Mouse (Mus musculus) MEL (cell line): ENCODE measurements around the gene Ube2q2. TPM values are rescaled to one million over a fixed set of nuclear protein-coding genes. Genes with fewer than 3 reads are reported as not detected.

Source experiments
- DNase-seq: peaks from one replicate; pipeline ENCODE4 v3.0.0; 2011; ENCODE audit warnings: low read depth, low spot score
- H3K27ac ChIP-seq: 2 replicates; pipeline ENCODE4 v1.5.1; 2012; ENCODE audit warnings: low read depth, mild to moderate bottlenecking, control low read depth, low read length, moderate library complexity; ENCODE audit not compliant: control insufficient read depth
- H3K27me3 ChIP-seq, 2 experiments: fragments of 150-350 bp in 1 of 2; sonication (generic) in 1 of 2; 2 replicates each; pipeline ENCODE4 v1.6.1; 2012; ENCODE audit warnings: low read length in 2 of 2, mild to moderate bottlenecking in 2 of 2, improper control_type of control experiment in 1 of 2, moderate library complexity in 1 of 2; ENCODE audit not compliant: insufficient read depth in 2 of 2, control insufficient read depth in 1 of 2
- H3K36me3 ChIP-seq, 2 experiments: 2 replicates each; pipeline ENCODE4 v1.6.1; 2012 to 2014; ENCODE audit warnings: low read length in 2 of 2, improper control_type of control experiment in 1 of 2, inconsistent platforms in 1 of 2, mild to moderate bottlenecking in 1 of 2; ENCODE audit not compliant: insufficient read depth in 2 of 2, control insufficient read depth in 1 of 2
- H3K4me1 ChIP-seq, 2 experiments: fragments of 150-350 bp in 1 of 2; sonication (generic) in 1 of 2; 2 replicates each; pipeline ENCODE4 v1.6.1; 2012; ENCODE audit warnings: low read length in 2 of 2, improper control_type of control experiment in 1 of 2, mild to moderate bottlenecking in 1 of 2; ENCODE audit not compliant: insufficient read depth in 2 of 2, control insufficient read depth in 1 of 2
- H3K4me3 ChIP-seq, 2 experiments: fragments of 150-350 bp in 1 of 2; sonication (generic) in 1 of 2; 2 replicates each; pipeline ENCODE4 v1.5.1; 2012; ENCODE audit warnings: low read depth in 2 of 2, low read length in 2 of 2, mild to moderate bottlenecking in 2 of 2, moderate library complexity in 2 of 2, control low read depth in 1 of 2, improper control_type of control experiment in 1 of 2; ENCODE audit not compliant: control insufficient read depth in 1 of 2, insufficient read depth in 1 of 2
- H3K79me2 ChIP-seq: 2 replicates; pipeline ENCODE4 v1.6.1; 2012; ENCODE audit warnings: mild to moderate bottlenecking, low read length, moderate library complexity; ENCODE audit not compliant: control insufficient read depth, poor library complexity, insufficient read depth
- H3K9ac ChIP-seq: 2 replicates; pipeline ENCODE4 v1.6.1; 2012; ENCODE audit warnings: low read depth, mild to moderate bottlenecking, control low read depth, low read length, moderate library complexity; ENCODE audit not compliant: control insufficient read depth, poor library complexity, severe bottlenecking
- H3K9me3 ChIP-seq: fragments of 150-350 bp; sonication (generic); replicated peaks from 2 replicates; pipeline ENCODE4 v1.6.1; 2012; ENCODE audit warnings: mild to moderate bottlenecking, low read length, improper control_type of control experiment, moderate library complexity; ENCODE audit not compliant: insufficient read depth
- CTCF ChIP-seq, 3 experiments: IDR thresholded peaks in 2 of 3; conservative IDR thresholded peaks in 1 of 3; 2 replicates each; pipeline ENCODE4 v1.5.1; 2011 to 2012; ENCODE audit warnings: low read length in 3 of 3, low read depth in 2 of 3, mild to moderate bottlenecking in 2 of 3, improper control_type of control experiment in 1 of 3, inconsistent platforms in 1 of 3, mixed read lengths in 1 of 3, moderate library complexity in 1 of 3; ENCODE audit not compliant: control insufficient read depth in 1 of 3, insufficient read depth in 1 of 3, poor library complexity in 1 of 3, severe bottlenecking in 1 of 3
- EP300 ChIP-seq, 2 experiments: IDR thresholded peaks; 2 replicates each; pipeline ENCODE4 v1.6.1; 2011; ENCODE audit warnings: improper control_type of control experiment in 2 of 2, low read length in 2 of 2, low read depth in 1 of 2, mild to moderate bottlenecking in 1 of 2
- ETS1 ChIP-seq: IDR thresholded peaks from 2 replicates; pipeline ENCODE4 v1.6.1; 2012; ENCODE audit warnings: low read depth, mild to moderate bottlenecking, inconsistent platforms, low read length, improper control_type of control experiment, moderate library complexity
- GABPA ChIP-seq: IDR thresholded peaks from 2 replicates; pipeline ENCODE4 v1.6.1; 2012; ENCODE audit warnings: low read depth, mild to moderate bottlenecking, inconsistent platforms, low read length, improper control_type of control experiment, moderate library complexity
- GATA1 ChIP-seq: IDR thresholded peaks from 2 replicates; pipeline ENCODE4 v1.6.1; 2011; ENCODE audit warnings: low read depth, low read length, improper control_type of control experiment
- MEF2A ChIP-seq: IDR thresholded peaks from 2 replicates; pipeline ENCODE4 v1.6.1; 2014; ENCODE audit warnings: low read depth, mild to moderate bottlenecking, inconsistent platforms, low read length, improper control_type of control experiment; ENCODE audit not compliant: poor library complexity, insufficient replicate concordance, severe bottlenecking; ENCODE audit errors: extremely low read depth
- UBTF ChIP-seq: IDR thresholded peaks from 2 replicates; pipeline ENCODE4 v1.6.1; 2012; ENCODE audit warnings: low read depth, mild to moderate bottlenecking, inconsistent platforms, low read length, improper control_type of control experiment, moderate library complexity, borderline replicate concordance; ENCODE audit not compliant: insufficient read depth
- USF1 ChIP-seq: IDR thresholded peaks from 2 replicates; pipeline ENCODE4 v1.6.1; 2014; ENCODE audit warnings: low read depth, mild to moderate bottlenecking, inconsistent platforms, low read length, improper control_type of control experiment, moderate library complexity
- ZC3H11A ChIP-seq: IDR thresholded peaks from 2 replicates; pipeline ENCODE4 v1.6.1; 2012; ENCODE audit warnings: low read depth, mild to moderate bottlenecking, inconsistent platforms, low read length, improper control_type of control experiment
- polyA plus RNA-seq, 2 experiments: library from polyadenylated mRNA; stranded (reverse) in 1 of 2; unstranded in 1 of 2; fragments of >175 nt in 1 of 2; fragments of >200 nt in 1 of 2; gene quantifications; 2 replicates each; pipeline versions ENCODE4 v1.2.1 to v1.2.4; 2012; ENCODE audit warnings: low replicate concordance in 2 of 2, low read depth in 1 of 2; ENCODE audit not compliant: insufficient read length in 2 of 2, insufficient read depth in 1 of 2, missing spikeins in 1 of 2
- total RNA-seq: library from RNA; depleted of rRNA; stranded (reverse); fragments of 300-350 nt; gene quantifications from 2 replicates; pipeline ENCODE4 v1.2.3, GENCODE M21; 2012

Gene Ube2q2
- total and polyA plus RNA-seq, 3 experiments, result 21.7 to 23.6 TPM; not detected in 1

DNA sequence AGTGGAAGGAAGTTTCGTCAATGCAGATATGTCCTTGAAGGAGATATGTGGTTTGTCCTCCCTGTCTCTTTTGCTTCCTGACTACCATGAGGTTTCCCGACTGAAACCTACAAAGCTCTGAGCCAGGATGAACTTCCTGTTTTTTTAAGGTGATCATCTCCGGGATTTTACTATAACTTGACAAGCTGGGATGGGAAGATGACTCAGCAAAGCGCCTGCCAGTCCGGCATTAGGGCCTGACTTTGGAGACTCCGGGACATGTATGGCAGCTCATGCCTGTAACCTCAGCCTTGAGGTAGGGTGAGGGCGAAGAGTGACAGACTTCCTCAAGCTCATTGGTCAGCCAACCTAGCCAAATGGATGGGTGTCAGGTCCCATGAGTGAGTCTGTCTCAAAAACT is 22.9 kb upstream of the Ube2q2 start (continued):
- TF ChIP-seq ZC3H11A, result no peak

DNA sequence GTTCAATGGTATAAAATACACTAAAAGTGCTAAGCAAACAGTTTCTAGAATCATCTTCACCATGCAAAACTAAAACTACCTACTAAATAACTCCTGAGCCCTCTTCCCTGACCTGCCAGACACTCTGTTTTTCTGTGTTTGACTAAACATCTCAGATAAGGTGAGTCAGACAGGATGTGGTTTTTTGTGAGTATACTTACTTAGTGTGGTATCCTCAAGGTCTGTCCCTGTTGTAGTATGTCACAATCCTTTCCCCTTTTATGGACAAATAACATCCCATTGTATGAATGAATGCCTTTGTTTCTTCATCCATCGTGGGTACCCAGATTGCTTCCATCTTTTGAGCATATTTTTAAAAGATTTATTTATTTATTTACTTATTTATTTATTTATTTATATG is 22.4 kb upstream of the Ube2q2 start:
- Histone ChIP-seq H3K4me3 (no peak overlapping the region), H3K79me2 (no peaks in the 10 kb centered on the region), H3K9me3 (no peaks in the 10 kb centered on the region), H3K4me1 (peaks cover 0 to 13% of the 10 kb centered on the region in 2 experiments; a peak in 2 of 4 replicates), H3K27ac (no peak overlapping the region), H3K9ac (no peak overlapping the region), H3K36me3 (peaks cover 0 to 15% of the 10 kb centered on the region in 2 experiments; a peak in 2 of 4 replicates), H3K27me3 (no peaks in the 10 kb centered on the region; a peak in 1 of 4 replicates)
- DNase-seq, result peak; percentile 54
- TF ChIP-seq GABPA, result no peak
- TF ChIP-seq EP300 (IDR thresholded peaks at IDR 0.05; ENCODE audit: low read depth in 1 of 2, low read length in 2 of 2), result peak; percentile 14 to 55; a peak in 3 of 4 replicates
- TF ChIP-seq GATA1, result peak; percentile 48; the same call in 1 of the 2 replicates

DNA sequence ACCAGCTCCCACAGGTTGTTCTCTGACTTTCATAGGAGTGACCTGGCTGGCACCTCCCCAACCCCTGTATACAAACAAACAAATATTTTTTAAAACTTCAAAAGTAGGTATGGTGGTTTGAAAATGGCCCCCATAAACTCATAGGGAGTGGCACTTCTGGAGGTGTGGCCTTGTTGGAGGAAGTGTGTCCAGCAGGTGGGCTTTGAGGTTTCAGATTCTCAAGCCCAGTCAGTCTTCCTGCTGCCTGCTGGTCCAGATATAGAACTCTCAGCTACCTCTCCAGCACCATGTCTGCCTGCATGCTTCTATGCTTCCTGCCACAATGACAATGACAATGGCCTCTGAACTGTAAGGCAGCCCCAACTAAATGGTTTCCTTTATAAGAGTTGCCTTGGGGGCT is 16.8 kb upstream of the Ube2q2 start:
- TF ChIP-seq ETS1 (no peak), GABPA (no peak)
- H3K4me1 ChIP-seq, result peaks cover 0 to under 1% of the 10 kb centered on the region in 2 experiments; a peak in 1 of 4 replicates
- H3K9ac ChIP-seq, result no peak overlapping the region
- peaks cover 0 to 11% of the 10 kb centered on the region in 2 experiments; a peak in 2 of 4 replicates for H3K27me3 ChIP-seq
- no peaks in the 10 kb centered on the region for H3K36me3 ChIP-seq
- no peak for DNase-seq
- no peak overlapping the region for H3K4me3 ChIP-seq
- no peak overlapping the region for H3K27ac ChIP-seq
- H3K79me2 ChIP-seq, result no peaks in the 10 kb centered on the region
- no peaks in the 10 kb centered on the region for H3K9me3 ChIP-seq

DNA sequence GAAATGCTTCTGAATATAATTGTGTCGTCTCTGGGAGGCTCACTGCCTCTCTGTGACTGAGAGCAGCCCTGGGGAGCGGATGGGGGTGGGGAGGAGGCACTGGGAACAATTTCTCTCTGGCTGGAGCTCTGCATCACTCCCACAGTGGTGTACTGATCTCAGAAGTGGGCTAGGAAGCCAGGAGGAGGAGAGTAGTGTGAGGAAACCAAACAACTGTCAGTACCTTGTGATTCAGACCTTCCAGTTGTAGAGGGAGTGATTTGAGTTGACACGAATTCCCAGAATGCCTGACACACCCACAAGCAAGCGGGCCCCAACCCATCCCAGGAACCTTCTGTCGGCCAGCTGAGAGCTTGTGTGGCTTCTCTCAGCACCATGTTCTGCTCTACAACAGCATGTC is 12.1 kb upstream of the Ube2q2 start:
- Histone ChIP-seq H3K4me1 (peaks cover 0 to 4% of the 10 kb centered on the region in 2 experiments; a peak in 1 of 4 replicates), H3K36me3 (no peaks in the 10 kb centered on the region)
- TF ChIP-seq USF1, result no peak
- TF ChIP-seq UBTF, result no peak
- no peak for TF ChIP-seq CTCF (IDR thresholded peaks at IDR 0.05 in 2 of 3, conservative IDR thresholded peaks at IDR 0.05 in 1 of 3; ENCODE audit: control insufficient read depth in 1 of 3, insufficient read depth in 1 of 3, low read depth in 2 of 3, low read length in 3 of 3, poor library complexity in 1 of 3, severe bottlenecking in 1 of 3)
- no peak for TF ChIP-seq MEF2A
- TF ChIP-seq, all 39 proteins: peak for 0
- Histone ChIP-seq H3K4me3 (no peak overlapping the region), H3K27me3 (peaks cover 1 to 11% of the 10 kb centered on the region in 2 experiments), H3K9ac (no peak overlapping the region), H3K79me2 (no peaks in the 10 kb centered on the region), H3K27ac (no peak overlapping the region), H3K9me3 (no peaks in the 10 kb centered on the region)
- DNase-seq, result no peak
